Mouse (Mus musculus) splenic B cell, adult 2 months (primary cell): Measurements from ENCODE around the gene Ptpre.

Source experiments
- DNase-seq: peaks from one replicate; pipeline ENCODE4 v3.0.0-alpha.2; 2011; ENCODE audit warnings: low read depth, low spot score
- H3K27me3 ChIP-seq: 2 replicates; pipeline ENCODE4 v1.6.1; 2012; ENCODE audit warnings: mild to moderate bottlenecking, low read length, moderate library complexity, mixed read lengths; ENCODE audit not compliant: control insufficient read depth, poor library complexity, insufficient read depth, severe bottlenecking
- H3K36me3 ChIP-seq: 2 replicates; pipeline ENCODE4 v1.6.1; 2012; ENCODE audit warnings: mild to moderate bottlenecking, low read length, moderate library complexity, mixed read lengths; ENCODE audit not compliant: control insufficient read depth, poor library complexity, insufficient read depth, severe bottlenecking

Ptpre gene

GRCm38 (mm10) chr7:135621649-135622048 lies 84.4 kb downstream of the Ptpre start:
- no peak for DNase-seq
- Histone ChIP-seq H3K36me3 (no peaks in the 10 kb centered on the region), H3K27me3 (no peaks in the 10 kb centered on the region)

- no peaks in the 10 kb centered on the region for H3K27me3 ChIP-seq
- no peak for DNase-seq
- no peaks in the 10 kb centered on the region for H3K36me3 ChIP-seq
Observed at GRCm38 (mm10) chr7:135622241-135622640, 85.0 kb downstream of the Ptpre start.

- Histone ChIP-seq H3K27me3 (no peaks in the 10 kb centered on the region), H3K36me3 (no peaks in the 10 kb centered on the region)
- DNase-seq, result peak; percentile 11
Observed at GRCm38 (mm10) chr7:135624854-135625253, 87.6 kb downstream of the Ptpre start.

- DNase-seq, result no peak
- Histone ChIP-seq H3K27me3 (no peaks in the 10 kb centered on the region), H3K36me3 (no peaks in the 10 kb centered on the region)
Observed at GRCm38 (mm10) chr7:135628363-135628762, 91.1 kb downstream of the Ptpre start.

GRCm38 (mm10) chr7:135629019-135629418 lies 91.7 kb downstream of the Ptpre start:
- DNase-seq, result no peak
- no peaks in the 10 kb centered on the region for H3K36me3 ChIP-seq
- H3K27me3 ChIP-seq, result no peaks in the 10 kb centered on the region

GRCm38 (mm10) chr7:135631776-135632552 lies 94.7 kb downstream of the Ptpre start:
- Histone ChIP-seq H3K36me3 (no peaks in the 10 kb centered on the region), H3K27me3 (no peaks in the 10 kb centered on the region)
- peak; percentile 77 for DNase-seq

GRCm38 (mm10) chr7:135632716-135633258 lies 95.5 kb downstream of the Ptpre start:
- no peaks in the 10 kb centered on the region for H3K27me3 ChIP-seq
- no peak for DNase-seq
- H3K36me3 ChIP-seq, result no peaks in the 10 kb centered on the region

GRCm38 (mm10) chr7:135634851-135635624 lies 97.8 kb downstream of the Ptpre start:
- H3K27me3 ChIP-seq, result no peaks in the 10 kb centered on the region
- H3K36me3 ChIP-seq, result no peaks in the 10 kb centered on the region
- DNase-seq, result no peak

GRCm38 (mm10) chr7:135637406-135637980 lies 100.2 kb downstream of the Ptpre start:
- H3K36me3 ChIP-seq, result no peaks in the 10 kb centered on the region
- H3K27me3 ChIP-seq, result no peaks in the 10 kb centered on the region
- DNase-seq, result no peak

GRCm38 (mm10) chr7:135639361-135639760 lies 102.1 kb downstream of the Ptpre start:
- DNase-seq, result no peak
- Histone ChIP-seq H3K27me3 (no peaks in the 10 kb centered on the region), H3K36me3 (no peaks in the 10 kb centered on the region)

GRCm38 (mm10) chr7:135641698-135642507 lies 104.6 kb downstream of the Ptpre start:
- no peaks in the 10 kb centered on the region for H3K27me3 ChIP-seq
- H3K36me3 ChIP-seq, result no peaks in the 10 kb centered on the region
- peak; percentile 59 for DNase-seq

GRCm38 (mm10) chr7:135644452-135644851 lies 107.2 kb downstream of the Ptpre start:
- no peak for DNase-seq
- H3K36me3 ChIP-seq, result no peaks in the 10 kb centered on the region; the same call in 1 of the 2 replicates
- no peaks in the 10 kb centered on the region for H3K27me3 ChIP-seq

- Histone ChIP-seq H3K27me3 (no peaks in the 10 kb centered on the region), H3K36me3 (no peaks in the 10 kb centered on the region; the same call in 1 of the 2 replicates)
- DNase-seq, result no peak
Observed at GRCm38 (mm10) chr7:135646976-135647375, 109.7 kb downstream of the Ptpre start.

- DNase-seq, result no peak
- no peaks in the 10 kb centered on the region for H3K27me3 ChIP-seq
- H3K36me3 ChIP-seq, result no peaks in the 10 kb centered on the region; the same call in 1 of the 2 replicates
Observed at GRCm38 (mm10) chr7:135648821-135649220, 111.5 kb downstream of the Ptpre start.
